Mouse (Mus musculus) midbrain, embryonic 14.5 days (tissue): ENCODE measurements around the gene Nrp2. TPM values are rescaled to one million over a fixed set of nuclear protein-coding genes. Genes with fewer than 3 reads are reported as not detected.

Experiments
- ATAC-seq: fragments of 200-750 bp; cut with Nextera tagmentation; 2 replicates; pipeline ENCODE4 v1.8.0; 2017; ENCODE audit warnings: moderate number of reproducible peaks, moderate library complexity; ENCODE audit not compliant: low FRiP score, low TSS enrichment
- DNase-seq: peaks from one replicate; pipeline ENCODE4 v3.0.0-alpha.2; 2015
- H3K27ac ChIP-seq: fragments of 300-500 bp; sonication (generic); replicated peaks from 2 replicates; pipeline ENCODE4 v1.5.1; 2014; ENCODE audit warnings: mild to moderate bottlenecking, low read depth, low read length, moderate library complexity
- H3K27me3 ChIP-seq: fragments of 300-500 bp; sonication (generic); 2 replicates; pipeline ENCODE4 v1.6.1; 2014; ENCODE audit warnings: low read length, control low read depth, mixed read lengths; ENCODE audit not compliant: control insufficient read depth, insufficient read depth
- H3K36me3 ChIP-seq: fragments of 300-500 bp; sonication (generic); 2 replicates; pipeline ENCODE4 v1.6.1; 2014; ENCODE audit warnings: low read length, control low read depth; ENCODE audit not compliant: control insufficient read depth, insufficient read depth
- H3K4me1 ChIP-seq: fragments of 300-500 bp; sonication (generic); 2 replicates; pipeline ENCODE4 v1.6.1; 2014; ENCODE audit warnings: mild to moderate bottlenecking, antibody characterized with exemption, low read length, control low read depth; ENCODE audit not compliant: control insufficient read depth, insufficient read depth
- H3K4me2 ChIP-seq: fragments of 300-500 bp; sonication (generic); 2 replicates; pipeline ENCODE4 v1.6.1; 2014; ENCODE audit warnings: mild to moderate bottlenecking, low read length, moderate library complexity
- H3K4me3 ChIP-seq: fragments of 300-500 bp; sonication (generic); replicated peaks from 2 replicates; pipeline ENCODE4 v1.5.1; 2014; ENCODE audit warnings: low read depth, low read length
- H3K9ac ChIP-seq: fragments of 300-500 bp; sonication (generic); replicated peaks from 2 replicates; pipeline ENCODE4 v1.6.1; 2014; ENCODE audit warnings: mild to moderate bottlenecking, low read length, moderate library complexity
- H3K9me3 ChIP-seq: fragments of 300-500 bp; sonication (generic); 2 replicates; pipeline ENCODE4 v1.6.1; 2016; ENCODE audit warnings: low read length, control low read depth, mixed read lengths; ENCODE audit not compliant: control insufficient read depth
- WGBS: fragments of 180-500 bp; shearing (Covaris S2); extraction: QIAGEN DNeasy Blood & Tissue Kit; methylation state at CpG from one replicate; pipeline ENCODE4 v1.1.7; 2014; 5-methylcytosine and 5-hydroxymethylcytosine counted together
- polyA plus RNA-seq: library from polyadenylated mRNA; unstranded; fragments of >200 nt; fragmentation: Nextera tagmentation; extraction: Ambion mirVana; gene quantifications from 2 replicates; pipeline ENCODE4 v1.2.1, GENCODE M21; 2014

The Nrp2 gene
- polyA plus RNA-seq, 1 experiment from 2014 or later = 19.5 TPM

DNA sequence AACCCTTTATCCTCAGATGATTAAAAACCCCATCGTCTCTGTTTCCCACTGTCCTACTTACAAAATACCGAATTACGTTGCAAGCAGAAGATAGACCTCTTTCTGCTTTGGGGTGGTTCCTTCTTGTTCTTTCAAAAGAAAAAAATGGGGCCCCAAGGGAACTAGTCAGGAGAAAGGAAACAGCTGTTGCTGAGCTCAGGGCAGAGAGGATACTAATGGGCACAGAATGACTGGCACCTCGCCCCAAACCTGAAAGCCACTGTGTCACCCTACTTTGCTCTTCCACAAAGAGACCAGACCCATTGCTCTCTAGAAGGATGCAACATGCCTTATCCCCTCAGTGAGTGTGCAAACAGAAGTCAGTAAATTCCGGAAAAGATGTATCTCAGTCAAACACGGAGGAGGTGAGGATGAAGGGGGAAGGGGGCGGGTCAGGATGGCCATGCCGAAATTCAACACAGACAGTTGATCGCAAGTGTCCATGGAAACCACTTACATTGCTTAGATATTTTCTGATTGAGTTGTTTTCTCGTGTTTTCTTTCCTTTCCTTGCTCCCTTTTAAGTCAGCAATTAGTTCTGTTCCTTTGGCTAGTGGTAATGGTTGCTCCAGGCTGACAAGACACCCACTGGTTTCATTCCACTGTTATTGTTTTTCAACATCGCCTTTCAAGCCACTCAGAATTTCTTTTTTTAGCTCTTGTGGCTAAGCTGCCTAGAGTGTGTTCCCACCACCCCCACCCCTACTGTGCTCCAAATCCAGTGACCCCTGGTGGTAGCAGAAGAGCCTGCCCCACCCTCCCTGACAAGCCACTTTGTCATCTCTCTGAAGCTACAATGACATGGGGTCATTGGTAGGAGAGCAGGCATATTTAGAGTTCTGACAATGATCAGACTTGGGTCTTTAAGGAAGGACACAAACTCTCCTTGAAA, 71.5 kb downstream of the Nrp2 start:
- Histone ChIP-seq H3K4me2 (no peak overlapping the region), H3K27me3 (no peaks in the 10 kb centered on the region; the same call in 1 of the 2 replicates), H3K4me3 (no peak overlapping the region), H3K36me3 (peaks cover 15% of the 10 kb centered on the region; the same call in 1 of the 2 replicates), H3K9ac (no peak overlapping the region), H3K4me1 (peaks cover 3% of the 10 kb centered on the region; the same call in 1 of the 2 replicates), H3K9me3 (no peaks in the 10 kb centered on the region), H3K27ac (no peak overlapping the region)
- ATAC-seq = no peak
- 55% methylated on average over 11 of the region's 11 CpGs for WGBS
- DNase-seq = no peak

DNA sequence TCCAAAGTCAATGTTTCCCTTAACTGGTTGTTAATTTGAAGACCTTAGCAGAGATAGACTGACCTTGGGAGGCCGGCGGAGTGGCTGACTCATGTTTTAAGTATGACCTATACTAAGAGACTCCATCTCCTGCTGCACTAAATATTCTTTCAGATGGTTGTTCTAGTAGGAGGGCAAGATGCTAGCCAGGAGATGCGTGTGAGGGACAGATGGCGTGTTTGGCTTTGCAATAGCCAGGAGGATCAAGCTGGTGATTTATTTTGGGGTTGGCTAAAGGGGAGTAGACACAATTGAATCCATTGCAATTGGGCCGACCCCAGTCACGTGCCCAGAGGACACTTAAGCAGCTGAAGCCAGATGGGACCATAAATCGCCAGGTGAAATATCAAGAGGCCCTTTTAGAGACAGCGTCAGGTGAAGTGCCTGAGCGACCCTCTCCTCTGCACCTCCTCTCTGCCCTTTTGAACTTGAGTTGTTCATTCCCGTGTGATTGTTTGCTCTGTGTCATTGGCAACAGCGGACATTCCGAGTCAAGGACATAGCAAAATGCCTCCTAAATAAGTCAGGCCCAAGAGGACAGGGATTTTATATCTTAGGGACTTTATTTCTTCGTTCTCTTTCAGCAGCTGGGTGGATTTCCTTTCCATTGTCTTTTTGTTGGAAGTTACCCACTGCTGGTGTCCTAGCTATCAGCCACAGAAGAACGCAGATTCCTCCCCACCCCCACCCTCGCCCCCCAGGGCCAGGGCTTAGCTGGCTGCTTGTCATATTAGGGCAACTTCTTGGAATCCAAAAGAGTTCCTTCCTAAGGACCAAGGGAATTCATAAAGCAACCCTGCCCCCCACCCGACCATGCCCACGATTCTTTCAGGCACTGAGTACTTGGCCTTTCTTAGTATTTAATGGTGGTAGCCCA, 74.5 kb downstream of the Nrp2 start:
- Histone ChIP-seq H3K27me3 (peaks cover 5% of the 10 kb centered on the region; the same call in 1 of the 2 replicates), H3K4me2 (no peak overlapping the region), H3K27ac (no peak overlapping the region), H3K4me1 (peaks cover 9% of the 10 kb centered on the region), H3K4me3 (no peak overlapping the region), H3K36me3 (0 out of 2 replicates have a peak, but pooled peaks cover 2% of the 10 kb centered on the region), H3K9ac (no peak overlapping the region), H3K9me3 (no peaks in the 10 kb centered on the region)
- 72% methylated on average over 17 of the region's 17 CpGs for WGBS
- no peak for DNase-seq
- no peak for ATAC-seq

GRCm38 (mm10) chr1:62778910-62779309, 75.8 kb downstream of the Nrp2 start:
- Histone ChIP-seq H3K27me3 (peaks cover 5% of the 10 kb centered on the region; the same call in 1 of the 2 replicates), H3K27ac (no peak overlapping the region), H3K9me3 (no peaks in the 10 kb centered on the region), H3K4me3 (no peak overlapping the region), H3K9ac (no peak overlapping the region), H3K36me3 (no peaks in the 10 kb centered on the region), H3K4me2 (no peak overlapping the region), H3K4me1 (peaks cover 8% of the 10 kb centered on the region)
- 90% methylated on average over 4 of the region's 4 CpGs for WGBS
- DNase-seq = no peak
- no peak for ATAC-seq

GRCm38 (mm10) chr1:62780068-62780761, 77.1 kb downstream of the Nrp2 start:
- peaks cover 12% of the 10 kb centered on the region for H3K4me1 ChIP-seq
- H3K36me3 ChIP-seq = 0 out of 2 replicates have a peak, but pooled peaks cover 3% of the 10 kb centered on the region
- H3K27me3 ChIP-seq = peaks cover 5% of the 10 kb centered on the region; the same call in 1 of the 2 replicates
- peak overlapping the region; percentile 42 for H3K27ac ChIP-seq
- no peak overlapping the region for H3K9ac ChIP-seq
- ATAC-seq (no peak), DNase-seq (peak; percentile 71)
- WGBS = 21% methylated on average over 15 of the region's 15 CpGs
- no peak overlapping the region for H3K4me2 ChIP-seq
- H3K4me3 ChIP-seq = no peak overlapping the region
- no peaks in the 10 kb centered on the region for H3K9me3 ChIP-seq

GRCm38 (mm10) chr1:62782155-62782554, 79.1 kb downstream of the Nrp2 start:
- no peak for ATAC-seq
- 0 out of 2 replicates have a peak, but pooled peaks cover 3% of the 10 kb centered on the region for H3K36me3 ChIP-seq
- DNase-seq = no peak
- peaks cover 12% of the 10 kb centered on the region for H3K4me1 ChIP-seq
- no peak overlapping the region for H3K9ac ChIP-seq
- H3K9me3 ChIP-seq = no peaks in the 10 kb centered on the region
- H3K4me2 ChIP-seq = no peak overlapping the region
- H3K27me3 ChIP-seq = 0 out of 2 replicates have a peak, but pooled peaks cover 9% of the 10 kb centered on the region
- H3K27ac ChIP-seq = no peak overlapping the region
- no peak overlapping the region for H3K4me3 ChIP-seq
- WGBS = 91% methylated on average over 2 of the region's 2 CpGs

GRCm38 (mm10) chr1:62782573-62782972, 79.5 kb downstream of the Nrp2 start:
- H3K4me3 ChIP-seq = no peak overlapping the region
- no peaks in the 10 kb centered on the region for H3K9me3 ChIP-seq
- 0 out of 2 replicates have a peak, but pooled peaks cover 3% of the 10 kb centered on the region for H3K36me3 ChIP-seq
- H3K9ac ChIP-seq = no peak overlapping the region
- 0 out of 2 replicates have a peak, but pooled peaks cover 9% of the 10 kb centered on the region for H3K27me3 ChIP-seq
- H3K4me1 ChIP-seq = peaks cover 15% of the 10 kb centered on the region
- no peak overlapping the region for H3K4me2 ChIP-seq
- ATAC-seq (no peak), DNase-seq (no peak)
- H3K27ac ChIP-seq = no peak overlapping the region

- H3K9me3 ChIP-seq = no peaks in the 10 kb centered on the region
- ATAC-seq (no peak), DNase-seq (peak; percentile 71)
- no peak overlapping the region for H3K4me2 ChIP-seq
- H3K27ac ChIP-seq = peak overlapping the region; percentile 74
- H3K4me1 ChIP-seq = peaks cover 15% of the 10 kb centered on the region
- H3K4me3 ChIP-seq = no peak overlapping the region
- 57% methylated on average over 18 of the region's 18 CpGs for WGBS
- 0 out of 2 replicates have a peak, but pooled peaks cover 3% of the 10 kb centered on the region for H3K36me3 ChIP-seq
- 0 out of 2 replicates have a peak, but pooled peaks cover 9% of the 10 kb centered on the region for H3K27me3 ChIP-seq
- H3K9ac ChIP-seq = no peak overlapping the region
These were observed 80.4 kb downstream of the Nrp2 start for GRCm38 (mm10) chr1:62783354-62784083.
